Mouse (Mus musculus) forebrain, embryonic 14.5 days (tissue): Measurements from ENCODE around the gene Aff4. TPM values are rescaled to one million over a fixed set of nuclear protein-coding genes. Genes with fewer than 3 reads are reported as not detected.

Experiments
- ATAC-seq: fragments of 200-750 bp; cut with Nextera tagmentation; 2 replicates; pipeline ENCODE4 v1.8.0; 2017; ENCODE audit warnings: mild to moderate bottlenecking, moderate library complexity
- DNase-seq: peaks from one replicate; pipeline ENCODE4 v3.0.0-alpha.2; 2015; ENCODE audit warnings: low spot score
- H3K27ac ChIP-seq: fragments of 300-500 bp; sonication (generic); 2 replicates; pipeline ENCODE4 v1.5.1; 2014; ENCODE audit warnings: low read depth, mild to moderate bottlenecking, control low read depth, low read length, moderate library complexity
- H3K27me3 ChIP-seq: fragments of 300-500 bp; sonication (generic); replicated peaks from 2 replicates; pipeline ENCODE4 v1.6.1; 2014; ENCODE audit warnings: low read length, control low read depth, mixed read lengths; ENCODE audit not compliant: control insufficient read depth, insufficient read depth
- H3K36me3 ChIP-seq: fragments of 300-500 bp; sonication (generic); 2 replicates; pipeline ENCODE4 v1.6.1; 2014; ENCODE audit warnings: low read length, control low read depth; ENCODE audit not compliant: control insufficient read depth, insufficient read depth
- H3K4me1 ChIP-seq: fragments of 300-500 bp; sonication (generic); 2 replicates; pipeline ENCODE4 v1.6.1; 2014; ENCODE audit warnings: antibody characterized with exemption, low read length, control low read depth; ENCODE audit not compliant: control insufficient read depth, insufficient read depth
- H3K4me2 ChIP-seq: fragments of 300-500 bp; sonication (generic); 2 replicates; pipeline ENCODE4 v1.6.1; 2014; ENCODE audit warnings: mild to moderate bottlenecking, control low read depth, low read length
- H3K4me3 ChIP-seq: fragments of 300-500 bp; sonication (generic); 2 replicates; pipeline ENCODE4 v1.5.1; 2014; ENCODE audit warnings: low read depth, low read length, control low read depth
- H3K9ac ChIP-seq: fragments of 300-500 bp; sonication (generic); 2 replicates; pipeline ENCODE4 v1.6.1; 2014; ENCODE audit warnings: mild to moderate bottlenecking, low read length, control low read depth, moderate library complexity
- H3K9me3 ChIP-seq: fragments of 300-500 bp; sonication (generic); replicated peaks from 2 replicates; pipeline ENCODE4 v1.6.1; 2016; ENCODE audit warnings: low read length, control low read depth, mixed read lengths; ENCODE audit not compliant: control insufficient read depth
- WGBS: fragments of 180-500 bp; shearing (Covaris S2); extraction: QIAGEN DNeasy Blood & Tissue Kit; methylation state at CpG from one replicate; pipeline ENCODE4 v1.1.7; 2014; 5-methylcytosine and 5-hydroxymethylcytosine counted together
- polyA plus RNA-seq: library from polyadenylated mRNA; unstranded; fragments of >200 nt; fragmentation: Nextera tagmentation; extraction: Ambion mirVana; gene quantifications from 2 replicates; pipeline ENCODE4 v1.2.1, GENCODE M21; 2014

Gene Aff4
- polyA plus RNA-seq = 69.4 and 79.4 TPM in 2 replicates

GRCm38 (mm10) chr11:53350291-53351223 is at the start of gene Aff4:
Gene Aff4 (plus strand): TSS chr11:53350833.
- Histone ChIP-seq H3K36me3 (no peaks in the 10 kb centered on the region), H3K27me3 (no peaks in the 10 kb centered on the region), H3K4me3 (peak within 1 kb of the TSS; percentile 97), H3K4me2 (peak within 1 kb of the TSS; percentile 77), H3K9ac (peak within 1 kb of the TSS; percentile 98), H3K4me1 (peaks cover 3% of the 10 kb centered on the region; the same call in 1 of the 2 replicates), H3K9me3 (no peaks in the 10 kb centered on the region), H3K27ac (peak within 1 kb of the TSS; percentile 98)
- ATAC-seq = peak; percentile 97
- under 1% methylated on average over 90 of the region's 127 CpGs for WGBS
- DNase-seq = peak; percentile 96

GRCm38 (mm10) chr11:53301167-53301515 is 49.5 kb upstream of the Aff4 start:
- Histone ChIP-seq H3K36me3 (peaks cover 8% of the 10 kb centered on the region; the same call in 1 of the 2 replicates), H3K4me3 (peak overlapping the region; percentile 99), H3K27me3 (no peaks in the 10 kb centered on the region), H3K27ac (peak overlapping the region; percentile 93), H3K4me2 (peak overlapping the region; percentile 64), H3K4me1 (peaks cover 22% of the 10 kb centered on the region), H3K9ac (peak overlapping the region; percentile 97), H3K9me3 (no peaks in the 10 kb centered on the region)
- DNase-seq = no peak
- whole genome bisulfite sequencing = 49% methylated on average over 9 of the region's 9 CpGs
- no peak for ATAC-seq

GRCm38 (mm10) chr11:53304044-53304840 is 46.4 kb upstream of the Aff4 start:
- Histone ChIP-seq H3K4me3 (no peak overlapping the region), H3K27me3 (no peaks in the 10 kb centered on the region), H3K4me1 (peaks cover under 1% of the 10 kb centered on the region), H3K36me3 (no peaks in the 10 kb centered on the region), H3K9ac (no peak overlapping the region), H3K27ac (no peak overlapping the region), H3K4me2 (no peak overlapping the region), H3K9me3 (no peaks in the 10 kb centered on the region)
- DNase-seq (no peak), ATAC-seq (no peak)
- WGBS = 85% methylated on average over 14 of the region's 14 CpGs

- Histone ChIP-seq H3K27ac (no peak overlapping the region), H3K9ac (no peak overlapping the region), H3K36me3 (no peaks in the 10 kb centered on the region), H3K4me3 (no peak overlapping the region), H3K4me2 (no peak overlapping the region), H3K27me3 (no peaks in the 10 kb centered on the region), H3K4me1 (no peaks in the 10 kb centered on the region), H3K9me3 (no peaks in the 10 kb centered on the region)
- DNase-seq = no peak
- 88% methylated on average over 2 of the region's 2 CpGs for WGBS
- no peak for ATAC-seq
Measured at GRCm38 (mm10) chr11:53306965-53307364, 43.7 kb upstream of the Aff4 start.

DNA sequence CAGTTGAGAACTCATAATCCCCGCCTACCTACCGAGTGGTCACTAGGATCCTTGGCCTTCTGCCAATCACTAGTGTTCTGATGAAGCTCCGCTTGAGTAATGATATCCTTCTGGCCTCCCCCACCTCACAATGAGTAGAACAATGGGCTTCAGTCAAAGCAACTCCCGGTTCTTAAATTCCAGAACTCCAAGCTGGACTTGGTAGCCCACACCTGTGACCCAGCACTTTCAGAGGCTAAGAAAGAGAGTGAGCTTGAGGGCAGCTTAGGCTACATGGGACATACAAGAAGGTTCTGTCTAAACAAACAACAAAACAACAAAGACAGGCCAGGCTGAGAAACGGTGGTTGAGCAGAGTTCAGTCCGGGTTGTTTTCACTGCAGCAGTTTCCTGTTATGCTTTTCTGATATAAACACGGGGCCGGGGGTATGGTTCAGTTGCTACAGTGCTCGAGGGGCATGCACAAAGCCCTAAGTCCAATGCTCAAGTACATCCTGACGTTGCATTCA is 43.0 kb upstream of the Aff4 start:
- H3K9ac ChIP-seq = no peak overlapping the region
- no peaks in the 10 kb centered on the region for H3K36me3 ChIP-seq
- ATAC-seq (no peak), DNase-seq (no peak)
- no peaks in the 10 kb centered on the region for H3K4me1 ChIP-seq
- H3K9me3 ChIP-seq = no peaks in the 10 kb centered on the region
- H3K27me3 ChIP-seq = no peaks in the 10 kb centered on the region
- no peak overlapping the region for H3K4me2 ChIP-seq
- no peak overlapping the region for H3K4me3 ChIP-seq
- WGBS = 71% methylated on average over 10 of the region's 10 CpGs
- H3K27ac ChIP-seq = no peak overlapping the region

DNA sequence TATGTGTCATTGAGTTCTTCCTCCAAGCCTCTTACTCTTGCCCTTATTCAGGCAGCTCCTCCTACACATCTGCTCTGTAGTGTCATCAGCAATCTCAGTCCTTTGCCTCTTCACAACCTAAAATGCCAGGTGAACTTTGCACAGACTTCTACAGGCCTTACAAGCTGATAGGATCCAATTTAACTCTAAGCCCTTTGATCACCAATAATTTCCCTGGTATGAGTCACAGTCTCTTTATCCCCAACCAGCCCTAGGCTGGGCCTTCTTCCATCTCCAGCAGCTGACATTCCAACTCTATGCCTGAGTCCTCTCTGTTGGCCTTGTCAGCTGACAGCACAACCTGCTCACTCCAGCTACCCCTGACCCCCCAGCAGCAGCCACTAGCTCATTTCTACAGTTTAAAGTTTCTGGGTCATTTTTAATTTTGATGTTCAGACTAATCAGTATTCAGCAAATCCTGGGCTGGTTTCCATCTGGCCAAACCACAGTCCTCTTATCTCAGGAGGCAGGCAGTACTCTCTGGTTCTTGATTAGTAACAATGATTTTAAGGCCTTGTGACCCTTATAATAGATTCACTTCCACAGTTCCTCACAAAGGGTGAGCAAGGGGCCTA is 42.3 kb upstream of the Aff4 start:
- no peak overlapping the region for H3K27ac ChIP-seq
- no peak overlapping the region for H3K9ac ChIP-seq
- no peaks in the 10 kb centered on the region for H3K36me3 ChIP-seq
- H3K4me2 ChIP-seq = no peak overlapping the region
- H3K27me3 ChIP-seq = no peaks in the 10 kb centered on the region
- H3K4me1 ChIP-seq = no peaks in the 10 kb centered on the region
- H3K9me3 ChIP-seq = no peaks in the 10 kb centered on the region
- no peak for ATAC-seq
- no peak overlapping the region for H3K4me3 ChIP-seq
- DNase-seq = no peak

- Histone ChIP-seq H3K36me3 (no peaks in the 10 kb centered on the region), H3K27me3 (no peaks in the 10 kb centered on the region), H3K4me2 (no peak overlapping the region), H3K9me3 (no peaks in the 10 kb centered on the region), H3K4me3 (no peak overlapping the region), H3K27ac (no peak overlapping the region), H3K4me1 (no peaks in the 10 kb centered on the region), H3K9ac (no peak overlapping the region)
- ATAC-seq = no peak
- DNase-seq = no peak
- WGBS = 77% methylated on average over 2 of the region's 2 CpGs
Measured at GRCm38 (mm10) chr11:53308884-53309310, 41.7 kb upstream of the Aff4 start.

DNA sequence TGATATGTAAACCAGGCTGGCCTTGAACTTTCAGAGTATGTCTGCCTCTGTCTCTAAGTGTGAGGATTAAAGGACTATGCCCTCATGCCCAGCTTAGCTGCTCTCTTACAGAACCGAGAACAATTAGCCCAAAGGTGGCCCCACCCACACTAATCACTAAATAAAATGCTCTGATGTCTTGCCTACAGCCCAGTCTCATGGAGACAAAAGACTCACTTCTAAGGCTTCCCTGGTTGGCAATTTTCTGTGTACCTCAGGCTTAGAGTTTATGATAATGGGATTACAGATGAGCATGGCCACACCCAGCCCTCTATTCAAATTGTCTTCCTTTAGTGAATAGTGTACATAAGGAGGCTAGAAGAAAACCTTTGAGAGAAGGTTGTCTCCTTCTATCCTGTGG is 39.2 kb upstream of the Aff4 start:
- WGBS = 24% methylated on average over 1 of the region's 1 CpGs
- Histone ChIP-seq H3K9me3 (no peaks in the 10 kb centered on the region), H3K9ac (no peak overlapping the region), H3K4me1 (no peaks in the 10 kb centered on the region), H3K27ac (no peak overlapping the region), H3K4me2 (no peak overlapping the region), H3K27me3 (no peaks in the 10 kb centered on the region), H3K4me3 (no peak overlapping the region), H3K36me3 (no peaks in the 10 kb centered on the region)
- ATAC-seq (no peak), DNase-seq (no peak)
